Mouse (Mus musculus): ENCODE results near the gene Ifitm7. TPM values are rescaled to one million over a fixed set of nuclear protein-coding genes. Genes with fewer than 3 reads are reported as not detected.

Gene Ifitm7
- polyA plus RNA-seq (2015; fragmentation: Nextera tagmentation; extraction: Ambion mirVana) = not detected in 2 replicates

- Histone ChIP-seq H3K36me3 (ENCODE audit: control insufficient read depth, insufficient read depth, low read length) (no peaks in the 10 kb centered on the region), H3K4me2 (ENCODE audit: low read depth, low read length) (peak within 1 kb of the TSS; percentile 82), H3K4me1 (ENCODE audit: control insufficient read depth, insufficient read depth, low read length) (0 out of 2 replicates have a peak, but pooled peaks cover 7% of the 10 kb centered on the region), H3K4me3 (ENCODE audit: low read length) (peak within 1 kb of the TSS; percentile 46), H3K27ac (ENCODE audit: low read length) (no peak within 1 kb of the TSS), H3K9ac (ENCODE audit: low read depth, low read length) (peak within 1 kb of the TSS; percentile 54), H3K27me3 (replicated peaks; ENCODE audit: control insufficient read depth, insufficient read depth, low read length) (no peaks in the 10 kb centered on the region; the same call in 1 of the 2 replicates), H3K9me3 (ENCODE audit: control insufficient read depth, low read length) (no peaks in the 10 kb centered on the region)
- ATAC-seq = peak; percentile 52
- whole genome bisulfite sequencing = under 1% methylated on average over 31 of the region's 31 CpGs
Observed at GRCm38 (mm10) chr16:13986574-13987478, at the start of gene Ifitm7, which contains the start of gene 2900011O08Rik. Gene Ifitm7 (minus strand): TSS chr16:13986888. Gene 2900011O08Rik (plus strand): TSS chr16:13986604.

- WGBS = 70% methylated on average over 4 of the region's 4 CpGs
- Histone ChIP-seq H3K4me2 (ENCODE audit: low read depth, low read length) (no peak overlapping the region), H3K9me3 (ENCODE audit: control insufficient read depth, low read length) (no peaks in the 10 kb centered on the region), H3K4me1 (ENCODE audit: control insufficient read depth, insufficient read depth, low read length) (no peaks in the 10 kb centered on the region), H3K27ac (ENCODE audit: low read length) (no peak overlapping the region), H3K9ac (ENCODE audit: low read depth, low read length) (no peak overlapping the region), H3K27me3 (replicated peaks; ENCODE audit: control insufficient read depth, insufficient read depth, low read length) (no peaks in the 10 kb centered on the region), H3K36me3 (ENCODE audit: control insufficient read depth, insufficient read depth, low read length) (no peaks in the 10 kb centered on the region), H3K4me3 (ENCODE audit: low read length) (no peak overlapping the region)
- no peak for ATAC-seq
Observed at GRCm38 (mm10) chr16:14033076-14033475, 46.4 kb upstream of the Ifitm7 start.

- H3K4me1 ChIP-seq (ENCODE audit: control insufficient read depth, insufficient read depth, low read length) = no peaks in the 10 kb centered on the region
- H3K27me3 ChIP-seq (replicated peaks; ENCODE audit: control insufficient read depth, insufficient read depth, low read length) = no peaks in the 10 kb centered on the region
- 83% methylated on average over 4 of the region's 4 CpGs for WGBS
- no peak overlapping the region for H3K4me2 ChIP-seq (ENCODE audit: low read depth, low read length)
- H3K36me3 ChIP-seq (ENCODE audit: control insufficient read depth, insufficient read depth, low read length) = no peaks in the 10 kb centered on the region
- no peak for ATAC-seq
- H3K4me3 ChIP-seq (ENCODE audit: low read length) = no peak overlapping the region
- H3K9ac ChIP-seq (ENCODE audit: low read depth, low read length) = no peak overlapping the region
- H3K9me3 ChIP-seq (ENCODE audit: control insufficient read depth, low read length) = no peaks in the 10 kb centered on the region
- H3K27ac ChIP-seq (ENCODE audit: low read length) = no peak overlapping the region
Observed at GRCm38 (mm10) chr16:14030650-14031049, 44.0 kb upstream of the Ifitm7 start.

- no peak overlapping the region for H3K27ac ChIP-seq (ENCODE audit: low read length)
- no peaks in the 10 kb centered on the region for H3K27me3 ChIP-seq (replicated peaks; ENCODE audit: control insufficient read depth, insufficient read depth, low read length)
- WGBS = 86% methylated on average over 2 of the region's 2 CpGs
- no peak overlapping the region for H3K4me2 ChIP-seq (ENCODE audit: low read depth, low read length)
- no peaks in the 10 kb centered on the region for H3K4me1 ChIP-seq (ENCODE audit: control insufficient read depth, insufficient read depth, low read length)
- no peak overlapping the region for H3K4me3 ChIP-seq (ENCODE audit: low read length)
- no peaks in the 10 kb centered on the region for H3K36me3 ChIP-seq (ENCODE audit: control insufficient read depth, insufficient read depth, low read length)
- no peak for ATAC-seq
- H3K9me3 ChIP-seq (ENCODE audit: control insufficient read depth, low read length) = no peaks in the 10 kb centered on the region
- no peak overlapping the region for H3K9ac ChIP-seq (ENCODE audit: low read depth, low read length)
Observed at GRCm38 (mm10) chr16:14029851-14030250, 43.2 kb upstream of the Ifitm7 start.

- no peaks in the 10 kb centered on the region for H3K36me3 ChIP-seq (ENCODE audit: control insufficient read depth, insufficient read depth, low read length)
- no peaks in the 10 kb centered on the region for H3K4me1 ChIP-seq (ENCODE audit: control insufficient read depth, insufficient read depth, low read length)
- H3K4me3 ChIP-seq (ENCODE audit: low read length) = no peak overlapping the region
- H3K27me3 ChIP-seq (replicated peaks; ENCODE audit: control insufficient read depth, insufficient read depth, low read length) = no peaks in the 10 kb centered on the region
- WGBS = 65% methylated on average over 2 of the region's 2 CpGs
- ATAC-seq = no peak
- no peak overlapping the region for H3K9ac ChIP-seq (ENCODE audit: low read depth, low read length)
- H3K4me2 ChIP-seq (ENCODE audit: low read depth, low read length) = no peak overlapping the region
- H3K9me3 ChIP-seq (ENCODE audit: control insufficient read depth, low read length) = no peaks in the 10 kb centered on the region
- no peak overlapping the region for H3K27ac ChIP-seq (ENCODE audit: low read length)
Observed at GRCm38 (mm10) chr16:14029072-14029471, 42.4 kb upstream of the Ifitm7 start.

GRCm38 (mm10) chr16:14025091-14025990 lies 38.7 kb upstream of the Ifitm7 start:
- Histone ChIP-seq H3K4me3 (ENCODE audit: low read length) (no peak overlapping the region), H3K9me3 (ENCODE audit: control insufficient read depth, low read length) (no peaks in the 10 kb centered on the region), H3K27me3 (replicated peaks; ENCODE audit: control insufficient read depth, insufficient read depth, low read length) (no peaks in the 10 kb centered on the region), H3K27ac (ENCODE audit: low read length) (no peak overlapping the region), H3K36me3 (ENCODE audit: control insufficient read depth, insufficient read depth, low read length) (no peaks in the 10 kb centered on the region), H3K4me1 (ENCODE audit: control insufficient read depth, insufficient read depth, low read length) (no peaks in the 10 kb centered on the region), H3K4me2 (ENCODE audit: low read depth, low read length) (no peak overlapping the region), H3K9ac (ENCODE audit: low read depth, low read length) (no peak overlapping the region)
- no peak for ATAC-seq
- 82% methylated on average over 2 of the region's 2 CpGs for WGBS

- 76% methylated on average over 3 of the region's 3 CpGs for WGBS
- no peaks in the 10 kb centered on the region for H3K4me1 ChIP-seq (ENCODE audit: control insufficient read depth, insufficient read depth, low read length)
- no peak overlapping the region for H3K4me3 ChIP-seq (ENCODE audit: low read length)
- no peaks in the 10 kb centered on the region for H3K9me3 ChIP-seq (ENCODE audit: control insufficient read depth, low read length)
- no peaks in the 10 kb centered on the region for H3K27me3 ChIP-seq (replicated peaks; ENCODE audit: control insufficient read depth, insufficient read depth, low read length)
- H3K4me2 ChIP-seq (ENCODE audit: low read depth, low read length) = no peak overlapping the region
- no peak overlapping the region for H3K27ac ChIP-seq (ENCODE audit: low read length)
- H3K36me3 ChIP-seq (ENCODE audit: control insufficient read depth, insufficient read depth, low read length) = no peaks in the 10 kb centered on the region
- no peak overlapping the region for H3K9ac ChIP-seq (ENCODE audit: low read depth, low read length)
- ATAC-seq = no peak
Observed at GRCm38 (mm10) chr16:14021166-14021822, 34.6 kb upstream of the Ifitm7 start.

GRCm38 (mm10) chr16:14017306-14017705 lies 30.6 kb upstream of the Ifitm7 start:
- no peaks in the 10 kb centered on the region for H3K36me3 ChIP-seq (ENCODE audit: control insufficient read depth, insufficient read depth, low read length)
- H3K4me1 ChIP-seq (ENCODE audit: control insufficient read depth, insufficient read depth, low read length) = no peaks in the 10 kb centered on the region
- no peak overlapping the region for H3K9ac ChIP-seq (ENCODE audit: low read depth, low read length)
- H3K27ac ChIP-seq (ENCODE audit: low read length) = no peak overlapping the region
- H3K4me3 ChIP-seq (ENCODE audit: low read length) = no peak overlapping the region
- H3K27me3 ChIP-seq (replicated peaks; ENCODE audit: control insufficient read depth, insufficient read depth, low read length) = no peaks in the 10 kb centered on the region
- WGBS = 83% methylated on average over 8 of the region's 8 CpGs
- no peak overlapping the region for H3K4me2 ChIP-seq (ENCODE audit: low read depth, low read length)
- no peaks in the 10 kb centered on the region for H3K9me3 ChIP-seq (ENCODE audit: control insufficient read depth, low read length)
- no peak for ATAC-seq

- Histone ChIP-seq H3K9me3 (ENCODE audit: control insufficient read depth, low read length) (no peaks in the 10 kb centered on the region), H3K36me3 (ENCODE audit: control insufficient read depth, insufficient read depth, low read length) (no peaks in the 10 kb centered on the region), H3K27me3 (replicated peaks; ENCODE audit: control insufficient read depth, insufficient read depth, low read length) (no peaks in the 10 kb centered on the region), H3K9ac (ENCODE audit: low read depth, low read length) (no peak overlapping the region), H3K4me3 (ENCODE audit: low read length) (no peak overlapping the region), H3K27ac (ENCODE audit: low read length) (no peak overlapping the region), H3K4me2 (ENCODE audit: low read depth, low read length) (no peak overlapping the region), H3K4me1 (ENCODE audit: control insufficient read depth, insufficient read depth, low read length) (no peaks in the 10 kb centered on the region)
- 87% methylated on average over 4 of the region's 4 CpGs for WGBS
- ATAC-seq = no peak
Observed at GRCm38 (mm10) chr16:14009966-14010365, 23.3 kb upstream of the Ifitm7 start.
